In genomic region chr12:105748114-105748513, GRCm38 (mm10) we compare ENCODE assay signal across 15 mouse cellular contexts. TPM values are rescaled to one million over a fixed set of nuclear protein-coding genes. Genes with fewer than 3 reads are reported as not detected.
"Had no signal": no experiment of that assay in that cellular context is flagged by ENCODE, and none has a peak within 500 bp of the region (broad histone marks: within the 10 kb centered on the region; RNA-seq: fewer than 3 reads in every experiment).

No protein-coding gene starts in this region.

- H3K4me3 ChIP-seq: midbrain, embryonic 10.5 days; midbrain, embryonic 12.5 days; myocyte; neural tube, embryonic 12.5 days had no signal

- ATAC-seq: midbrain, embryonic 16.5 days had no signal

- H3K27ac ChIP-seq: midbrain, embryonic 10.5 days; midbrain, embryonic 12.5 days; neural tube, embryonic 12.5 days had no signal

- H3K27me3 ChIP-seq: midbrain, embryonic 12.5 days; neural tube, embryonic 12.5 days had no signal

- H3K4me1 ChIP-seq: midbrain, embryonic 10.5 days; midbrain, embryonic 12.5 days; neural tube, embryonic 12.5 days had no signal

- H3K4me2 ChIP-seq: lung, embryonic 14.5 days; midbrain, embryonic 12.5 days; neural tube, embryonic 12.5 days had no signal

- H3K9ac ChIP-seq: lung, embryonic 14.5 days; midbrain, embryonic 12.5 days; neural tube, embryonic 12.5 days had no signal

- DNase-seq: lung, adult 18-20 months; lung, embryonic 14.5 days; lung, postnatal 10 days; lung, postnatal 4 days; midbrain, embryonic 14.5 days; right cerebral cortex, postnatal 14 days; spleen, adult 18-20 months; thymus, adult 18-20 months; thymus, postnatal 14 days; thymus, postnatal 36 days had no signal

- H3K36me3 ChIP-seq: midbrain, embryonic 10.5 days; midbrain, embryonic 12.5 days; neural tube, embryonic 12.5 days had no signal

- H3K9me3 ChIP-seq: midbrain, embryonic 10.5 days; midbrain, embryonic 12.5 days; neural tube, embryonic 12.5 days had no signal

RNA-seq across cellular contexts. Expression of gene Ak7, which starts 42.3 kb away (rescaled TPM):
- polyA plus RNA-seq: lung, embryonic 14.5 days had no signal
